Mouse (Mus musculus) Muller cell, postnatal 12 days (primary cell): ENCODE data around the gene Lpin2.

Experiments
- DNase-seq: peaks from one replicate; pipeline ENCODE4 v3.0.0-alpha.2; 2015; ENCODE audit errors: inconsistent ontology term

Lpin2 gene

DNA sequence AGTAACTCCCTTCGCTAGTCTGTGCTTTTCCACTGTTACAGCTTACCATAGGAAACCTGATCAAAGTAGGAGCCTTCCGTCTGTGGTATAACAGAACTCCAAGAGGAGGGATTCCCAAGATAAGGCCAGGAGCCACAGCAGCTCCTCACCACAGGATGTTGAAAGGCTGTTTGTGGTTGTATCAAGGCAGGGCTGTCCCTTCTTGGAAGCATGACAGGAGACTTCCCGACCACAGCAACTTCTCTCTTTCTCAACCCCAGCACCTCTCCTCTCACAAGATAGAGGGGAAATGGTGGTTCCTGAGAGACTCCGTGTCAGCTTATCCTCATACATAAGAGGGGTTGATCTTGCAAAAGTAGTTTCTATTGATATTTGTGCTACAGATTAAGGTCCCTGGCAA is 82.4 kb downstream of the Lpin2 start:
- DNase-seq, result no peak

GRCm38 (mm10) chr17:71265336-71266051 is 83.1 kb downstream of the Lpin2 start:
- DNase-seq, result no peak

DNA sequence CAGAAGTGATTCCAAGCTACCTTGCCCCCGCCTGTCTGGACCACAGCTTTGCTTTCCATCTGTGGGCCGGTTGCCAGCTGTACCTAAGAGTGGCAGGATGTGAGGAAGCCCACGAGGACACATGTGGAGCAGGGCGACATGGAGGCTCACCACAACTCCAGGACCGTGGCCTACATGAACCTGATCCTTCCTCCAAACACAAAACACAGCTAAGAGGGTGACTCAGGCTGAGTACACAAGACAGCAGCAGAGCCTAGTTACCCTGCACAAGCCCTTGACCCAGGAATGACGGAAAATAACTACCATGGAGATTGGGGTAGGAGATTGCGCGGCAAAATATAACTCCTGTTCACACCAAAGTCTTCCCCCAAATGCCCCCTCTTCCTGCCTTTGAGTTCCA is 85.0 kb downstream of the Lpin2 start:
- no peak for DNase-seq

DNA sequence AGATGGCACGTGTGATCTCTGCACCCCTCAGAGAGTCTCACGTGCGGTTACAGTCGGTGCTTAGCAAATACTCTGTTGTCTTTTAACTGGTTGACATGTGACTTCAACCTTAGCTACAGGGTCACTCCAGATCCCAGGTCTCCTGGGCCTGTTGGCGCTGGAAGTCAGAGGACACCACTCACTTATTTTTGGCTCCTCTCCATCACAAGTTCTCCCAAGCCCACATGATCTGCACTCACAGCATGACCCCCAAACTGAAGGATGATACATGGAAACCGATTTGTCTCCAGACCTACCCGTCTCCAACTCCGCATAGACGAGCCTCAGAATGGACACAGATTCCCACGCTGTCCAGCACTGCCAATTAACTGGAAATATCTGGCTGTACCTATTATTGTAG is 85.8 kb downstream of the Lpin2 start:
- no peak for DNase-seq

GRCm38 (mm10) chr17:71268599-71268998 is 86.2 kb downstream of the Lpin2 start:
- DNase-seq, result no peak

DNA sequence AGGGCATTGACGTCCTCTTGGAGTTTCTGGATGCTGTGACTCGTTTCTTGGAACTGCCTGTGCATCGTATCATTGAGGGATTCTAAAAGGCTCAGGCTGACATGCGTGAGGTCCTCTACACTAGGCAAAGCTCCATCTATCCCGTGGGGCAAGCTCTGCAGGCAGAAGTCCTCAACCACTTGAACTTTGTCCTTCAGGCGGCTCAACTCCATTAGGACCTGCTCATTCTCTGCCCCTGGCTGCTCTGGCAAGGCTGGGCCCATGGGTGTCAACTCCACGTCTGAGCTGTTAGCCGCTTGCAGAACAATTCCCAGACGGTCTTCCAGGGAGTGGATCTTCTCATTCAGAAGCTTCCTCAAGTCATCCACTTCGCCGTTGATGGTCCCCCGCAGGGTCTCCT is 91.5 kb downstream of the Lpin2 start:
- no peak for DNase-seq

DNA sequence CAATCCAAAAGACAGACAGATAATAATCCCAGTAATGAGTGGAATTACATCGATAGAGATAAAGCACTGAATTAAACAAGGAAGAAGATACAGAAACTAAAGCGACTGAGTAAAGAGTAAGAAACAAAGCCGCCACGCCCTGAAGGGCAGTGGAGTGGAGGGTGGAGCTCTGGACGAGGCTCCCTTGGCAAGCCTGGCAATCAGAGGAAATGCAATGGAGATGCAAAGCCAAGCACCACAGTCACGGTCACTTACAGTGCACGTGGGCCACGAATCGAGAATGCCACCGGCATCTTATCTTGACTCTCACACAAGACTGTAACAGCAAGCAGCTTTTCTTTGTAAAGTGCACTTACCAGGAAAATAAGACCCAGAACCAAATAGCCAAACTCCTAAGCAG is 94.4 kb downstream of the Lpin2 start:
- no peak for DNase-seq

GRCm38 (mm10) chr17:71277701-71278491 is 95.5 kb downstream of the Lpin2 start:
- DNase-seq, result no peak

GRCm38 (mm10) chr17:71282716-71283115 is 100.4 kb downstream of the Lpin2 start:
- DNase-seq, result no peak

- no peak for DNase-seq
Measured at GRCm38 (mm10) chr17:71283237-71283636, 100.9 kb downstream of the Lpin2 start.

DNA sequence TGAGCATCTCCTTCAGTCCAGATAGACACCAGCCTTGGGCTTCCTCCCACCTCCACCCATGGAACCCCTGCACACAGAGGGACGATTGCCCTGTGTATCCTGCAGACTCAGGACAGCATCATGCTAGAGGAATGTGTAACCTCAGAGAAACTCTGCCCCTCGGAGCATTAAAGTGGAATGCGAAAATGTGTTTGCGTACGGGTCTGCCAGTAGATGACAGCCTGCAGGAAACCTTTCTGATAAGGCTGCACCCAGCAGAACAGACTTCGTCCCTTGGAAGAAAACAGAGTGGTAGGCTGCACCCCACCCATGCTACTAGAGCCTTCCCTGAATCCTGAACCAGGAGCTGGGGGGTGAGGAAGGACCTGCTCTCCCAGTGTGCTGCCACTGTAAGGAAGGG is 102.5 kb downstream of the Lpin2 start:
- peak; percentile 36 for DNase-seq

DNA sequence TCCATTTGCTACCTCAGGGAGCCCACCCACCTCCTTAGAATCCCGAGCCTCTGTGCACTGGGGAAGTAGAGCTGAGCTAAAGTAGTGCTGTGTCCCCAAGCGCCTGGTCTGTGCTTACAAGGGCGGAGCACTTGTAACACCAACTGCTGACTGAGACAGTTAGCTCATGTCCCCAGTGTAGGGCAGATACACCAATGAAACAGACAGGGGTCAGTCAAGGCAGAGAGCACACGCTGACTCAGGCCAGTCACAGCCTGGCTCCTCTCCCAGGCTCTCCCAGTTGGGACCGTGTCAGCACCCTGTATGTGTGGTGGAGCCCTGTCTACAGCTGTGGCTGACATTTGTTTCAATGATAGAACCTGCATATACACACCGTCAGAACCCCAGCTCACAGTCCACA is 103.6 kb downstream of the Lpin2 start:
- DNase-seq, result no peak

GRCm38 (mm10) chr17:71287586-71287985 is 105.2 kb downstream of the Lpin2 start:
- no peak for DNase-seq

- no peak for DNase-seq
Measured at GRCm38 (mm10) chr17:71288145-71288758, 105.9 kb downstream of the Lpin2 start.

- DNase-seq, result no peak
Measured at GRCm38 (mm10) chr17:71288808-71289548, 106.6 kb downstream of the Lpin2 start.

GRCm38 (mm10) chr17:71289572-71290176 is 107.3 kb downstream of the Lpin2 start:
- no peak for DNase-seq

DNA sequence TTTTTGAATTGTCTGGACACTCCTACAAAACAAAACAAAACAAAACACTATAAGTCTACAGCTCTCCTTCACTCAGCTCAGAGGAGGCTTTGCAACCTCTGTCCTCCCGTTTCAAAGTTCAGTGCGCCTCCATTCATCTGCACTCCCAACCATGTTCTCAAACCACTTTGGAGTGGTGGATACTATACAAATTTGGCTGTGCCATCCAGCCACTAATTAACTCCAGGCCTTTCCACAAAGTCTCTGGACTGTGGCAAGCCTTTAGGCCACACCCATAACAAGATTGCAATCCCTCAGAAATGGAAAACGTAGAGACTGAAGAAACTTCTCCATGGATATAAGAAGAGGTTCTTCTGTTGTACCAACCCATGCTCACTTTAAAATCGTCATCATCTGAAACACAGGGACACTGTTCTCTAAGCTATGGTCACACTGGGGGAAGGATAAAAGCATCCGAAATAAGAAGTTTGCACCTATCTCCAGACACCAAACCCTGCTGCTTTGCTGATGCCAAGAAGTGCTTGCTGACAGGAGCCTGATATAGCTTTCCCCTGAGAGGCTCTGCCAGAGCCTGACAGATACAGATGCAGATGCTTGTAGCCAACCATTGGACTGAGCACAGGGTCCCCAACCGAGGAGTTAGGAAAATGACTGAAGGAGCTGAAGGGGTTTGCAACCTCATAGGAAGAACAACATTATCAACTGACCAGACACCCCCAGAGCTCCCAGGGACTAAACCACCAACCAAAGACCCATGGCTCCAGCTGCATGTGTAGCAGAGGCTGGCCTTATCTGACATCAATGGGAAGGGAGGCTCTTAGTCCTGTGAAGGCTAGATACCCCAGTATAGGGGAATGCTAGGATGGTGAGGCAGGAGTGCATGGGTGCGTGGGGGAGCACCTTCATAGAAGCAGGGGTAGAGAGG is 108.4 kb downstream of the Lpin2 start:
- no peak for DNase-seq

DNA sequence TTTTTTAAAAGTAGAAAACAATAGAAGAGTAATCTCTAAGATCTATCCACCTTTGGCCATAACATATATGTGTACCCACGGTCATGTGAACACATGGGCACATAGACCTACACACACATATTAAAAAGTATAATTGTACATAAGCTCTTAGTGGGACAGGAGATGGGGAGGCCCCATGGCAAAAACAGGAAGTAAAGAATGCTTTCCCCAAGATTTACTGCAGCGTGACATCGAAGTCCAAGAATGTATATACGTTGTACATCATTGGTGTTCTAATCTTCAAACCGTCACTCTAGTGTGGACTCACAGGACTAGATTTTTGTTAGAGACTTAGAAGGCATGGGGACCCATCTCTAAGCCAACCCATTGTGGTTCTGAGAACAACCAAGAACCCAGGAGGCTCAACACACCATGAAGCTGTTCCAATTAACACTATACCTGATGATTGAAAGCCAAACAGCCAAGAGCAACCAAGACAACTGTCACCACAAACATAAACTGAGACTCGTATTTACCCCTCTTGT is 109.6 kb downstream of the Lpin2 start:
- no peak for DNase-seq

- DNase-seq, result no peak
Measured at GRCm38 (mm10) chr17:71292897-71293296, 110.5 kb downstream of the Lpin2 start.

DNA sequence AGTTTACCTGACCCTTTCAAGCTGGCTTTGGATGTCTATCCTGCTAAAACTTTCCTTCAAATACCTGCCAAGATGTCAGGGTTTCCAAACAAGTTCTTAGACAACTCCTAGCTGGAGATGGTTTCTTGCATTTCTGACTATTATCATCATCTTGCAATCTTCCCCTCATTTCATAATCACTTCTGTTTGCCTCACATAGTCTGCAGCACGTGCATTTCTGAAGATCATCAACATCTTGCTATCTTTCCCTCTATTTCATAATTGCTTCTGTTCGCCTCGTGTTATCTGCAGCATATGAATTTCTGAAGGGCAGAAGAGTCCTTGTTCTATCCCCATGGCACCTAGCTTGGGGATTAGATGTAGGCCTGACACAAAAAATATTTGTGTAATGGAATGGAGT is 112.2 kb downstream of the Lpin2 start:
- DNase-seq, result no peak
